Mouse (Mus musculus) cerebellum, adult 2 months (tissue): ENCODE measurements at regions not wholly inside any gene's neighbourhood (a gene's known extent, or its start where the extent isn't known, plus 50 kb on each side); places are given as distances from the start of the nearest gene placed in this dataset.
A peak's percentile ranks its signal among the peaks of the same experiment; 100 is the strongest.

Experiments
- DNase-seq, 2 experiments: peaks; one replicate each; pipeline ENCODE4 v3.0.0; 2021
- H3K27ac ChIP-seq: fragments of 200-500 bp; 2 replicates; pipeline ENCODE4 v1.5.1; 2012; ENCODE audit warnings: low read length, control low read depth, inconsistent platforms; ENCODE audit not compliant: insufficient read depth
- H3K27me3 ChIP-seq: fragments of 200-500 bp; 2 replicates; pipeline ENCODE4 v1.6.1; 2012; ENCODE audit warnings: inconsistent platforms, mild to moderate bottlenecking, low read length, moderate library complexity; ENCODE audit not compliant: control insufficient read depth, insufficient read depth
- H3K4me1 ChIP-seq: fragments of 200-500 bp; 2 replicates; pipeline ENCODE4 v1.6.1; 2011; ENCODE audit warnings: low read length; ENCODE audit not compliant: control insufficient read depth, insufficient read depth
- H3K4me3 ChIP-seq: fragments of 200-500 bp; replicated peaks from 2 replicates; pipeline ENCODE3; 2011; ENCODE audit warnings: mild to moderate bottlenecking, low read depth, low read length, control low read depth; ENCODE audit not compliant: insufficient read depth
- CTCF ChIP-seq: fragments of 200-500 bp; IDR thresholded peaks from 2 replicates; pipeline ENCODE4 v1.5.1; 2011; ENCODE audit warnings: low read depth, mild to moderate bottlenecking, control low read depth, low read length, moderate library complexity, borderline replicate concordance; ENCODE audit not compliant: insufficient read depth
- POLR2A ChIP-seq: fragments of 200-500 bp; IDR thresholded peaks from 2 replicates; pipeline ENCODE4 v1.6.1; 2011; ENCODE audit warnings: low read length, control low read depth, borderline replicate concordance; ENCODE audit not compliant: insufficient read depth
- WGBS: fragments of 180-500 bp; shearing (Covaris S2); methylation state at CpG from one replicate; pipeline ENCODE4 v1.1.7; 2018; 5-methylcytosine and 5-hydroxymethylcytosine counted together

DNA sequence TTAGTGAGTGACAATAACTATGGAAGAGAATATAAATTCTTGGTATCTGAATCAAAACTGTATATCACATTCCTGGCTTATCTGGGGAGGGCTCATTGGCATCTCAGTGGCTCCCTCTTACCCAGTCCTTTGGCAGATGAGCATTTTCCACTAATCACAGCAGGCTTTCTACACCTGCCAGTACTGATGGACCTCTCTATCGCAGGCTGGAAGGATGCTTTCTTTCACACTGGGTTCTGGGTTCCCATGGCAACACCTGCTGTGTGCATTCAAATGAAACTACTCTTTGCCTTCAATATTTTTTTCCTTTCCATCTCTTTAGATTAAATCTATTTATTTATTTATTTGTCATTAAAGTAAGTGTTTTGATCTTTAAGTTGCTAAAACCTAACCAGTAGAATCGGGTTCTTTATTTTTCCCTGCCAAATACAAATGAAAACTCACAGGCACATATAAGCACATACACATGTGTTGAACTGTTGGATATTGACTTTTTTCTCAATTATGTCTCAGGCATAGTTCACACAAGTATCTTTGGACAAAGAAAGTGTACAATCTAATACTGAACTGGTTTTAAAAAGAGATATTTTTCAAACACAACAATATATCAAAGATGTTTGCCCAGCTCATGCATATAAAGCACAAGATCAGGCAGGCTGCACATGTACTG is 635.9 kb downstream of the Kctd8 start:
- H3K4me1 ChIP-seq: no peaks in the 10 kb centered on the region
- H3K27me3 ChIP-seq: no peaks in the 10 kb centered on the region
- WGBS: 36% methylated on average over 2 of the region's 2 CpGs
- H3K27ac ChIP-seq: no peak overlapping the region
- peak; percentile 13 to 61 for DNase-seq
- no peak for TF ChIP-seq CTCF
- no peak for TF ChIP-seq POLR2A
- no peak overlapping the region for H3K4me3 ChIP-seq

- H3K4me3 ChIP-seq: no peak overlapping the region
- no peaks in the 10 kb centered on the region for H3K4me1 ChIP-seq
- no peak for DNase-seq
- no peaks in the 10 kb centered on the region for H3K27me3 ChIP-seq
- TF ChIP-seq CTCF (no peak), POLR2A (no peak)
- H3K27ac ChIP-seq: no peak overlapping the region
- WGBS: 87% methylated on average over 4 of the region's 4 CpGs
Measured at GRCm38 (mm10) chr5:68726733-68727132, 614.7 kb downstream of the Kctd8 start.

- Histone ChIP-seq H3K4me1 (no peaks in the 10 kb centered on the region), H3K4me3 (no peak overlapping the region), H3K27ac (no peak overlapping the region), H3K27me3 (no peaks in the 10 kb centered on the region)
- 50% methylated on average over 5 of the region's 5 CpGs for WGBS
- no peak for DNase-seq
- no peak for TF ChIP-seq CTCF
- no peak for TF ChIP-seq POLR2A
Measured at GRCm38 (mm10) chr5:68735186-68735585, 606.3 kb downstream of the Kctd8 start.

DNA sequence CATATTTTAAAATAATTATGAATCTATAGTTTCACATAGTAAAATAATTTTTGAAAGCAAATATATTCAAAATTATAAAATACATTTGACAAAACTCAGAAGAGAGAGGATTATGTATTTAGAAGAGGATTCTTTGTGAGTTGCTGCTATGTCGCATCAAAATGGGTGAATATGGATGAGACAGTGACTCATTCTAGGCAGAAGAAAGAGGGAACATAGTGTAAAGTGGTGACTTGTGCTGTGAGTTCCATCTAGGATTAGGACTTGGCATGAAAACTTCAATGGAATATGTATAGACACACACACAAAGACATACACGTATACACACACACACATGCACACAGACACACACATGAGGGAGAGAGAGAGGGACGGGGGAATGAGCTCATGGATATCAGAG is 591.0 kb downstream of the Kctd8 start:
- H3K27me3 ChIP-seq: no peaks in the 10 kb centered on the region
- WGBS: 83% methylated on average over 3 of the region's 3 CpGs
- TF ChIP-seq CTCF: no peak
- TF ChIP-seq POLR2A: no peak
- H3K27ac ChIP-seq: no peak overlapping the region
- no peaks in the 10 kb centered on the region for H3K4me1 ChIP-seq
- DNase-seq: no peak
- H3K4me3 ChIP-seq: no peak overlapping the region

DNA sequence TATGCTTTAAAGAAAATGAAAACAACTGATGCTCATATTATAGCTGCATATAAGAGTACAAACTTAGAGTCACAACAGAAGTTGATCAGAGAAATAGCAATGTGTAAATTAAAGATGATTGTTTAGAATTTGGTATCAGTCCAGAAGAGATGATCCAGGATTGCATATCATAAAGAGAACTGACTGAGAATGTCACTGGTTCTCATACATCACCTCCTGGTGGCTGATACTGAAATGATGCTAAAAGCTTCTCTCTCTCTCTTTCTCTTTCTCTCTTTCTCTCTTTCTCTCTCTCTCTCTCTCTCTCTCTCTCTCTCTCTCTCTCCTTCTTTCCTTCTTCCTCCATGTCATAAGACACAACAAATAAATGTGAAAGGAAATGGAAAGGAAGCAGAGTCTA is 588.5 kb downstream of the Kctd8 start:
- TF ChIP-seq CTCF (no peak), POLR2A (no peak)
- H3K4me3 ChIP-seq: no peak overlapping the region
- no peaks in the 10 kb centered on the region for H3K27me3 ChIP-seq
- no peaks in the 10 kb centered on the region for H3K4me1 ChIP-seq
- H3K27ac ChIP-seq: no peak overlapping the region
- no peak for DNase-seq
